Mouse (Mus musculus) lung, embryonic 16.5 days (tissue): Measurements from ENCODE around the gene Mnx1. TPM values are rescaled to one million over a fixed set of nuclear protein-coding genes. Genes with fewer than 3 reads are reported as not detected.
A peak's percentile ranks its signal among the peaks of the same experiment; 100 is the strongest.
"Not testable (repeated sequence)": the region's sequence is repeated elsewhere in the genome, so short reads cannot be mapped to it uniquely, and the experiment has no call there.

Experiments
- ATAC-seq: fragments of 200-750 bp; cut with Nextera tagmentation; 2 replicates; pipeline ENCODE4 v1.8.0; 2017; ENCODE audit warnings: low read depth, mild to moderate bottlenecking, moderate library complexity
- H3K27ac ChIP-seq: fragments of 300-500 bp; sonication (generic); 2 replicates; pipeline ENCODE4 v1.5.1; 2014; ENCODE audit warnings: mild to moderate bottlenecking, control low read depth, low read length
- H3K27me3 ChIP-seq: fragments of 300-500 bp; sonication (generic); 2 replicates; pipeline ENCODE4 v1.6.1; 2014; ENCODE audit warnings: low read depth, low read length, mixed read lengths; ENCODE audit not compliant: control insufficient read depth, insufficient read depth
- H3K36me3 ChIP-seq: fragments of 300-500 bp; sonication (generic); 2 replicates; pipeline ENCODE4 v1.6.1; 2014; ENCODE audit warnings: low read length; ENCODE audit not compliant: control insufficient read depth, insufficient read depth
- H3K4me1 ChIP-seq: fragments of 300-500 bp; sonication (generic); replicated peaks from 2 replicates; pipeline ENCODE4 v1.6.1; 2014; ENCODE audit warnings: low read length, mixed read lengths; ENCODE audit not compliant: control insufficient read depth, insufficient read depth
- H3K4me2 ChIP-seq: fragments of 300-500 bp; sonication (generic); 2 replicates; pipeline ENCODE4 v1.6.1; 2014; ENCODE audit warnings: low read depth, low read length, control low read depth
- H3K4me3 ChIP-seq: fragments of 300-500 bp; sonication (generic); 2 replicates; pipeline ENCODE4 v1.5.1; 2014; ENCODE audit warnings: mild to moderate bottlenecking, low read length, control low read depth
- H3K9ac ChIP-seq: fragments of 300-500 bp; sonication (generic); 2 replicates; pipeline ENCODE4 v1.6.1; 2014; ENCODE audit warnings: low read length, control low read depth
- H3K9me3 ChIP-seq: fragments of 300-500 bp; sonication (generic); 2 replicates; pipeline ENCODE4 v1.6.1; 2016; ENCODE audit warnings: low read length; ENCODE audit not compliant: control insufficient read depth
- WGBS: fragments of 180-500 bp; shearing (Covaris S2); extraction: QIAGEN DNeasy Blood & Tissue Kit; methylation state at CpG from one replicate; pipeline ENCODE4 v1.1.7; 2014; 5-methylcytosine and 5-hydroxymethylcytosine counted together
- polyA plus RNA-seq: library from polyadenylated mRNA; unstranded; fragments of >200 nt; fragmentation: Nextera tagmentation; extraction: Ambion mirVana; gene quantifications from 2 replicates; pipeline ENCODE4 v1.2.1, GENCODE M21; 2015

Gene Mnx1
- polyA plus RNA-seq, 1 experiment from 2014 or later: not detected

- Histone ChIP-seq H3K36me3 (peaks cover 18% of the 10 kb centered on the region), H3K27me3 (no peaks in the 10 kb centered on the region), H3K9ac (no peak overlapping the region), H3K27ac (no peak overlapping the region), H3K4me3 (no peak overlapping the region), H3K4me1 (no peaks in the 10 kb centered on the region), H3K9me3 (no peaks in the 10 kb centered on the region), H3K4me2 (no peak overlapping the region)
- WGBS: 68% methylated on average over 4 of the region's 4 CpGs
- no peak for ATAC-seq
Observed at GRCm38 (mm10) chr5:29452352-29452751, 25.9 kb downstream of the Mnx1 start.

- no peak overlapping the region for H3K4me2 ChIP-seq
Observed at GRCm38 (mm10) chr5:29445275-29445674, 33.0 kb downstream of the Mnx1 start.

GRCm38 (mm10) chr5:29436728-29437127, 41.5 kb downstream of the Mnx1 start:
- H3K4me2 ChIP-seq, H3K4me3 ChIP-seq, H3K27me3 ChIP-seq, H3K9ac ChIP-seq, H3K27ac ChIP-seq, H3K9me3 ChIP-seq, ATAC-seq: not testable (repeated sequence)
- WGBS: 93% methylated on average over 6 of the region's 6 CpGs
- H3K36me3 ChIP-seq: peaks cover 32% of the 10 kb centered on the region
- H3K4me1 ChIP-seq: peaks cover 16% of the 10 kb centered on the region

More at GRCm38 (mm10) chr5:29445275-29445674, 33.0 kb downstream of the Mnx1 start:
- Histone ChIP-seq H3K36me3 (peaks cover 61% of the 10 kb centered on the region), H3K4me3 (no peak overlapping the region), H3K27me3 (no peaks in the 10 kb centered on the region), H3K27ac (no peak overlapping the region), H3K9ac (no peak overlapping the region), H3K9me3 (no peaks in the 10 kb centered on the region), H3K4me1 (no peaks in the 10 kb centered on the region)
- no peak for ATAC-seq
- whole genome bisulfite sequencing: 89% methylated on average over 2 of the region's 2 CpGs

- Histone ChIP-seq H3K4me1 (peaks cover 16% of the 10 kb centered on the region), H3K27me3 (no peaks in the 10 kb centered on the region; the same call in 1 of the 2 replicates), H3K9me3 (no peaks in the 10 kb centered on the region), H3K4me2 (peak overlapping the region; percentile 73), H3K36me3 (peaks cover 21% of the 10 kb centered on the region), H3K9ac (peak overlapping the region; percentile 88), H3K4me3 (peak overlapping the region; percentile 96), H3K27ac (no peak overlapping the region)
- WGBS: 39% methylated on average over 8 of the region's 8 CpGs
- ATAC-seq: no peak
Observed at GRCm38 (mm10) chr5:29435491-29435890, 42.8 kb downstream of the Mnx1 start.

- peak overlapping the region; percentile 73 for H3K4me2 ChIP-seq
Observed at GRCm38 (mm10) chr5:29434872-29435358, 43.4 kb downstream of the Mnx1 start.

GRCm38 (mm10) chr5:29434228-29434871, 43.9 kb downstream of the Mnx1 start, which contains the start of gene Nom1:
Nom1 (plus strand) TSS chr5:29434664.
- Histone ChIP-seq H3K27me3 (no peaks in the 10 kb centered on the region; the same call in 1 of the 2 replicates), H3K9me3 (no peaks in the 10 kb centered on the region), H3K4me1 (peaks cover 16% of the 10 kb centered on the region), H3K4me2 (peak within 1 kb of the TSS; percentile 73), H3K36me3 (peaks cover 17% of the 10 kb centered on the region), H3K9ac (peak within 1 kb of the TSS; percentile 88), H3K27ac (peak within 1 kb of the TSS; percentile 69), H3K4me3 (peak within 1 kb of the TSS; percentile 96)
- 4% methylated on average over 29 of the region's 29 CpGs for WGBS
- ATAC-seq: peak; percentile 98

More at GRCm38 (mm10) chr5:29434872-29435358, 43.4 kb downstream of the Mnx1 start:
- peak; percentile 64 for ATAC-seq
- Histone ChIP-seq H3K9ac (peak overlapping the region; percentile 88), H3K9me3 (no peaks in the 10 kb centered on the region), H3K4me3 (peak overlapping the region; percentile 96), H3K36me3 (peaks cover 18% of the 10 kb centered on the region), H3K27ac (peak overlapping the region; percentile 69), H3K27me3 (no peaks in the 10 kb centered on the region; the same call in 1 of the 2 replicates), H3K4me1 (peaks cover 16% of the 10 kb centered on the region)
- WGBS: under 1% methylated on average over 39 of the region's 48 CpGs

GRCm38 (mm10) chr5:29423330-29423729, 54.9 kb downstream of the Mnx1 start:
- not testable (repeated sequence) for H3K9me3 ChIP-seq, ATAC-seq, H3K27ac ChIP-seq, H3K4me1 ChIP-seq, H3K4me2 ChIP-seq, H3K4me3 ChIP-seq, H3K36me3 ChIP-seq, H3K27me3 ChIP-seq, H3K9ac ChIP-seq
- 38% methylated on average over 3 of the region's 3 CpGs for WGBS

Other genes with a start within 250 kb of the Mnx1 start
- gene Lmbr1, start 100.1 kb downstream of the Mnx1 start, polyA plus RNA-seq: 10.4 and 10.7 TPM in 2 replicates
- 24.7 and 25.0 TPM in 2 replicates for gene Nom1, start 43.8 kb downstream of the Mnx1 start, polyA plus RNA-seq
- gene Ube3c, start 90.8 kb upstream of the Mnx1 start, polyA plus RNA-seq: 10.6 and 11.1 TPM in 2 replicates